Mouse (Mus musculus) limb, embryonic 13.5 days (tissue): ENCODE measurements around the gene Apex1. TPM values are rescaled to one million over a fixed set of nuclear protein-coding genes. Genes with fewer than 3 reads are reported as not detected.
"Not testable (repeated sequence)": the region's sequence is repeated elsewhere in the genome, so short reads cannot be mapped to it uniquely, and the experiment has no call there.

Experiments
- ATAC-seq: fragments of 200-750 bp; cut with Nextera tagmentation; 2 replicates; pipeline ENCODE4 v1.8.0; 2017; ENCODE audit warnings: low read depth, moderate number of reproducible peaks, moderate TSS enrichment; ENCODE audit not compliant: low FRiP score
- H3K27ac ChIP-seq: fragments of 300-500 bp; sonication (generic); 2 replicates; pipeline ENCODE4 v1.5.1; 2015; ENCODE audit warnings: inconsistent platforms, mild to moderate bottlenecking, moderate library complexity
- H3K27me3 ChIP-seq: fragments of 300-500 bp; sonication (generic); 2 replicates; pipeline ENCODE4 v1.6.1; 2015; ENCODE audit warnings: mild to moderate bottlenecking, inconsistent platforms
- H3K36me3 ChIP-seq: fragments of 300-500 bp; sonication (generic); 2 replicates; pipeline ENCODE4 v1.6.1; 2015; ENCODE audit warnings: inconsistent platforms, mild to moderate bottlenecking, moderate library complexity
- H3K4me1 ChIP-seq: fragments of 300-500 bp; sonication (generic); 2 replicates; pipeline ENCODE4 v1.6.1; 2015; ENCODE audit warnings: inconsistent platforms
- H3K4me2 ChIP-seq: fragments of 300-500 bp; sonication (generic); replicated peaks from 2 replicates; pipeline ENCODE4 v1.6.1; 2015; ENCODE audit warnings: inconsistent platforms, mild to moderate bottlenecking, moderate library complexity
- H3K4me3 ChIP-seq: fragments of 300-500 bp; sonication (generic); 2 replicates; pipeline ENCODE4 v1.5.1; 2015; ENCODE audit warnings: moderate library complexity, mild to moderate bottlenecking, inconsistent platforms
- H3K9ac ChIP-seq: fragments of 300-500 bp; sonication (generic); 2 replicates; pipeline ENCODE4 v1.6.1; 2015; ENCODE audit warnings: mild to moderate bottlenecking, inconsistent platforms
- H3K9me3 ChIP-seq: fragments of 300-500 bp; sonication (generic); 2 replicates; pipeline ENCODE4 v1.6.1; 2016; ENCODE audit warnings: inconsistent platforms
- WGBS: fragments of 180-500 bp; shearing (Covaris S2); methylation state at CpG from one replicate; pipeline ENCODE4 v1.1.7; 2015; 5-methylcytosine and 5-hydroxymethylcytosine counted together
- polyA plus RNA-seq: library from polyadenylated mRNA; unstranded; fragments of >200 nt; fragmentation: Nextera tagmentation; extraction: Ambion mirVana; gene quantifications from 2 replicates; pipeline ENCODE4 v1.2.1, GENCODE M21; 2015

Gene Apex1
- polyA plus RNA-seq, 1 experiment from 2014 or later = 286 TPM

GRCm38 (mm10) chr14:50897374-50897765 lies 27.4 kb upstream of the Apex1 start, which contains the start of gene Klhl33:
TSS of gene Klhl33 (minus strand) at chr14:50897507.
- H3K36me3 ChIP-seq = no peaks in the 10 kb centered on the region
- no peak for ATAC-seq
- H3K9me3 ChIP-seq = no peaks in the 10 kb centered on the region
- H3K4me2 ChIP-seq = peak within 1 kb of the TSS; percentile 74
- H3K4me3 ChIP-seq = peak within 1 kb of the TSS; percentile 40
- peaks cover 9% of the 10 kb centered on the region for H3K4me1 ChIP-seq
- peak within 1 kb of the TSS; percentile 55 for H3K9ac ChIP-seq
- 29% methylated on average over 7 of the region's 7 CpGs for WGBS
- no peak within 1 kb of the TSS for H3K27ac ChIP-seq
- peaks cover 52% of the 10 kb centered on the region for H3K27me3 ChIP-seq

- not testable (repeated sequence) for ATAC-seq, H3K9me3 ChIP-seq, H3K4me1 ChIP-seq, H3K4me3 ChIP-seq, H3K9ac ChIP-seq, H3K27ac ChIP-seq, H3K36me3 ChIP-seq, H3K4me2 ChIP-seq
- peaks cover 52% of the 10 kb centered on the region for H3K27me3 ChIP-seq
- 83% methylated on average over 2 of the region's 2 CpGs for WGBS
Observed at GRCm38 (mm10) chr14:50897992-50898391, 26.8 kb upstream of the Apex1 start.

DNA sequence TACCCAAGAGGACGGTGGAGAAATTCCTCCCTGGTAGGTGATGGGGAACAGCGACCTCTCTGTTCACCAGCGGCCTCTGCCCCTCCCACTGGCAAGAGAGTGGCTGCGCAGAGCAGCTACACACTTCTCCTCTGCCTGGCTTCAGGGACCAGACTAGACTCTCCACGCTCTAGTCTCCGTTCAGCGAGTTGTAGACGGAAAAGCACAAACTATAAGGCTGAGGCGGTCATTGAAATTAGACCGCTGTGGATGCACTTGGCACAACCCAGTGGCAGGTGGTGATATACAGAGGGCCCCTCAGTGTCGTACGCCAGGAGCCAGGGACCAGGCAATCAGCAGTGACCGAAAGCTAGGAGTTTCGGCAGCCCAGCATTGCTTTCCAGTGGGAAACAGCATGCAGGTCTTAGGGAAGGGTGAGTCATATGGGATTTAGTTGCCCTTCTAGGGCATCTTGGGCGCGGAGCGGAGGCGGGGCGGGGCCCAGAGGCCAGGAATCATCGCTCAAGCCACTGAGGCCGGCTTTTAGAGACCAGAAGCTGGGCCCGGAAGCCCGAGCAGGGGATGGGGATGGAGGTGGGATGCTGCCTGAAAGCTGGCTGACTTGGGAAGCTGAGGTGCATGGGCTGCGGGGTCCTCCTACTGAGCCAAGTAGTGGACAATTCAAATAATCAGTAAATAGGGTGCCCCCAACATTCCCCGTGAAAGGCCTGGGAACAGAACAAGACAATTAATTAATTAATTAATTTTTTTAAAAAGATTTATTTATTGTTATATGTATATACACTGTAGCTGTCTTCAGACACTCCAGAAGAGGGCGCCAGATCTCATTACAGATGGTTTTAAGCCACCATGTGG lies 20.6 kb upstream of the Apex1 start:
- WGBS = 4% methylated on average over 26 of the region's 26 CpGs
- peaks cover 11% of the 10 kb centered on the region for H3K27me3 ChIP-seq
- H3K27ac ChIP-seq = no peak overlapping the region
- no peaks in the 10 kb centered on the region for H3K9me3 ChIP-seq
- H3K4me2 ChIP-seq = peak overlapping the region; percentile 70
- H3K9ac ChIP-seq = peak overlapping the region; percentile 67
- no peaks in the 10 kb centered on the region for H3K36me3 ChIP-seq
- peaks cover 9% of the 10 kb centered on the region for H3K4me1 ChIP-seq
- ATAC-seq = peak; percentile 76
- peak overlapping the region; percentile 42 for H3K4me3 ChIP-seq

DNA sequence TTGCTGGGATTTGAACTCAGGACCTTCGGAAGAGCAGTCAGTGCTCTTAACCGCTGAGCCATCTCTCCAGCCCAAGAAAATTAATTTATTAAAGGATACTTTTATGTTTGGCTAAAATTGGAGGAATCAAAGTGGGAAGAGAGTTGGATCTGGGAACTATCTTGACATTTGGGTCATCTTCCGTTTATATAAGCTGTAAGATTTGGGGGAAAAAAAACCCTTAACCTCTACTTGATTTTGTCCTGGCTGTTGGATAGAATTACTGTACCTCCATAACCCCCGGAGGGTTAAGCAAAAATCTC lies 20.0 kb upstream of the Apex1 start:
- H3K9ac ChIP-seq = no peak overlapping the region
- no peak for ATAC-seq
- WGBS = 78% methylated on average over 4 of the region's 4 CpGs
- peaks cover 9% of the 10 kb centered on the region for H3K4me1 ChIP-seq
- no peaks in the 10 kb centered on the region for H3K9me3 ChIP-seq
- H3K36me3 ChIP-seq = no peaks in the 10 kb centered on the region
- peaks cover 6% of the 10 kb centered on the region for H3K27me3 ChIP-seq
- H3K4me3 ChIP-seq = no peak overlapping the region
- H3K4me2 ChIP-seq = no peak overlapping the region
- H3K27ac ChIP-seq = no peak overlapping the region

- H3K9ac ChIP-seq, H3K4me2 ChIP-seq, ATAC-seq, H3K36me3 ChIP-seq, H3K27ac ChIP-seq, H3K4me1 ChIP-seq, H3K9me3 ChIP-seq, H3K4me3 ChIP-seq, H3K27me3 ChIP-seq: not testable (repeated sequence)
Observed at GRCm38 (mm10) chr14:50905327-50905726, 19.4 kb upstream of the Apex1 start.

DNA sequence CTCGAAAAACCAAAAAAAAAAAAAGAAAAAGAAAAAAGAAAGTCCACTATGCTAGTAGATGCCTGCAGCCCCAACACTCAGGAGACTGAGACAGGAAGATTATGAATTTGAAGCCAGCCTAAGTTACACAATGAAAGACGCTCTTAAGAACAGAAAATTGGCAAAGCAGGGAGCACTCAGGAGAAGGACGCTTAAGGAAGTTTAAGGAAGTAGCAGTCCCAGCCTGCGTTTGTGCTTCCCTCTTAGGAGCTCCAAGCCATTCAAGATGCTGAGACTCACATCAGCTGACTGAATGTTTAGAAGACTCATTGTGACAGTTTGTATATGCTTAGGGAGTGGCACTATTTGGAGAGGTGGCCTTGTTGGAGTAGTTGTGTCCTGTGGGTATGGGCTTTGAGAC lies 16.6 kb upstream of the Apex1 start:
- ATAC-seq = no peak
- Histone ChIP-seq H3K27me3 (no peaks in the 10 kb centered on the region), H3K4me2 (no peak overlapping the region), H3K27ac (no peak overlapping the region), H3K9me3 (no peaks in the 10 kb centered on the region), H3K9ac (no peak overlapping the region), H3K4me3 (no peak overlapping the region), H3K4me1 (peaks cover 9% of the 10 kb centered on the region), H3K36me3 (peaks cover 20% of the 10 kb centered on the region)
- 77% methylated on average over 4 of the region's 4 CpGs for WGBS

DNA sequence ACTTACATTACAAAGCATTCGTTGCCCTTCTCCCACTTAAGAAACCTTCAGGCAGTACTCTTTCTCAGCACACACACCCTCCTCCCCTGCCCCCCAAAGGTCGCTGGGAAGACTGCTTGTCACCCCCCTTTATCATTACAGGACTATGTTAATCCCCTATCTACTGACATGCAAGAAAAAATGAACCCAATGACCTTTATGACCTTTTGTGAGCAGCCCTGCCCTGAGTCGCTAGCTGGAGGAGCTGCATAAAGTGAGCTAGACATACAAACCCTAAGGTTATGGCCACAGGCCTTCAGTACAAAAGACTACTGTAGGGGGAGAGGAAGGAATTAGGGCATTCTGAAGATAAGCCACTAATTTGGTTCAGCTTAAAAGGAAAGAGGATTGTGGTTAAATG lies 13.4 kb upstream of the Apex1 start:
- no peaks in the 10 kb centered on the region for H3K27me3 ChIP-seq
- H3K9me3 ChIP-seq = no peaks in the 10 kb centered on the region
- no peaks in the 10 kb centered on the region for H3K4me1 ChIP-seq
- no peak overlapping the region for H3K4me3 ChIP-seq
- peaks cover 49% of the 10 kb centered on the region for H3K36me3 ChIP-seq
- no peak for ATAC-seq
- H3K27ac ChIP-seq = no peak overlapping the region
- WGBS = 54% methylated on average over 3 of the region's 3 CpGs
- no peak overlapping the region for H3K4me2 ChIP-seq
- no peak overlapping the region for H3K9ac ChIP-seq

- H3K4me3 ChIP-seq = peak overlapping the region; percentile 93
- H3K9me3 ChIP-seq, ATAC-seq, H3K27me3 ChIP-seq: not testable (repeated sequence)
- WGBS = 69% methylated on average over 1 of the region's 1 CpGs
- H3K9ac ChIP-seq = peak overlapping the region; percentile 87
- H3K27ac ChIP-seq = peak overlapping the region; percentile 91; the same call in 1 of the 2 replicates
- peaks cover 50% of the 10 kb centered on the region for H3K36me3 ChIP-seq
- H3K4me1 ChIP-seq = peaks cover 20% of the 10 kb centered on the region
- peak overlapping the region; percentile 74 for H3K4me2 ChIP-seq
Observed at GRCm38 (mm10) chr14:50923437-50923836, 1.3 kb upstream of the Apex1 start.

DNA sequence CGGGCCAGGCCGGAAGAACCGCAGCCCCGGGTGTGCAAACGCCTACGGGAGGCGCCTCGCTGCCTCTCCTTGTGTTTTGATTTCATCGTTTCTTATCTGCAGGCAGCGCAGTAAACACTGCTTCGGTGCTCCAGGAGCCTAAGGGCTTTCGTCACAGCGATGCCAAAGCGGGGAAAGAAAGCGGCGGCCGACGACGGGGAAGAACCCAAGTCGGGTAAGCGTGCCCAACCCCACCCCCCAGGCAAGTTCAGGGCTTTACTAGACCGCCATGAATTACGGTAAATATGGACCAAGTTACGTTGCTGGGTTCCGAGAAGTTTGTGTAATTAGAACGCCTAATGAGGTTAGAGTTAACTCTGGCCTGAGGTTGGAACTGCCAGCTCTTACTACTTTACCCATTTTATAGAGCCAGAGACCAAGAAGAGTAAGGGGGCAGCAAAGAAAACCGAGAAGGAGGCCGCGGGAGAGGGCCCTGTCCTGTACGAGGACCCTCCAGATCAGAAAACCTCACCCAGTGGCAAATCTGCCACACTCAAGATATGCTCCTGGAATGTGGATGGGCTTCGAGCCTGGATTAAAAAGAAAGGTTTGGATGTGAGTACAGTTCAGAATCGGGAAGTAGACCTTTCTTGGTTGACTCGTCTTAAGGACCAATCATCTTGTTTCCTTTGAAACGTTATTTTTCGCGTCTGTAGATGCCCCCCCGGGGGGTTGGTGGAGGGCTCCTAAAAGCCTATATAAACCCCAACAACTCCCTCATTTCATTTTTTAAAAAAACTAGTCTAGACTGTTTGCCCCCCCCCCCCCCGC lies 548 bp downstream of the Apex1 start:
- H3K27me3 ChIP-seq = no peaks in the 10 kb centered on the region
- peaks cover 30% of the 10 kb centered on the region for H3K4me1 ChIP-seq
- H3K27ac ChIP-seq = peak overlapping the region; percentile 91
- peak overlapping the region; percentile 85 for H3K4me2 ChIP-seq
- peak overlapping the region; percentile 87 for H3K9ac ChIP-seq
- ATAC-seq = peak; percentile 42
- H3K36me3 ChIP-seq = peaks cover 45% of the 10 kb centered on the region
- under 1% methylated on average over 38 of the region's 38 CpGs for WGBS
- H3K4me3 ChIP-seq = peak overlapping the region; percentile 93
- H3K9me3 ChIP-seq = no peaks in the 10 kb centered on the region

GRCm38 (mm10) chr14:50927366-50927765 lies 2.6 kb downstream of the Apex1 start:
- Histone ChIP-seq H3K4me1 (peaks cover 38% of the 10 kb centered on the region), H3K9ac (no peak overlapping the region), H3K9me3 (no peaks in the 10 kb centered on the region), H3K4me3 (no peak overlapping the region), H3K4me2 (no peak overlapping the region), H3K27me3 (no peaks in the 10 kb centered on the region), H3K36me3 (peaks cover 37% of the 10 kb centered on the region), H3K27ac (no peak overlapping the region)
- WGBS = 67% methylated on average over 3 of the region's 3 CpGs
- ATAC-seq = no peak

DNA sequence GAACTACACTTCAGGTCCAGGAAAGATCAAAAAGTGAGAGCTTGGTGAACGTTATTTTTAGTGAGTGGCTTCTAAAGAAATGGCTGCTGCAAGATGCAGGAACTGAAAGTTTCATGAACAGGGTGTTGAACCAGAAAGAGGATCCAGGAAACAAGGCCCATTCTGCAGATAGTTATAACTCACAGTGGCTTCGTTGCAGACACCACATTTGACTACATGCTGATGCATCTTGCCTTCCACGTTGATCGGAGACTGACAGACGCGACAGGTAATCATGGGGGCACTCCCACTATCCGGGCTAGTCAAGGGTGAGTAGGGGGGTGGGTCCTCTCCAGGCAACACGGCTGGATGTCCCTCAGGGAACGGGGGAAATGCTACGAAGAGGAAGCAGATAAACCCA lies 5.2 kb downstream of the Apex1 start:
- Histone ChIP-seq H3K4me1 (peaks cover 30% of the 10 kb centered on the region), H3K27me3 (no peaks in the 10 kb centered on the region), H3K9ac (peak overlapping the region; percentile 99), H3K4me3 (peak overlapping the region; percentile 98), H3K4me2 (peak overlapping the region; percentile 89), H3K27ac (0 out of 2 replicates have a peak overlapping the region, but pooled peaks have one; percentile 76), H3K36me3 (peaks cover 37% of the 10 kb centered on the region), H3K9me3 (no peaks in the 10 kb centered on the region)
- WGBS = 13% methylated on average over 10 of the region's 10 CpGs
- ATAC-seq = no peak

GRCm38 (mm10) chr14:50930377-50930753 lies 5.6 kb downstream of the Apex1 start:
- ATAC-seq = peak; percentile 28
- peaks cover 30% of the 10 kb centered on the region for H3K4me1 ChIP-seq
- WGBS = under 1% methylated on average over 37 of the region's 38 CpGs
- peak overlapping the region; percentile 98 for H3K4me3 ChIP-seq
- H3K36me3 ChIP-seq = peaks cover 37% of the 10 kb centered on the region
- H3K27ac ChIP-seq = peak overlapping the region; percentile 76; the same call in 1 of the 2 replicates
- no peaks in the 10 kb centered on the region for H3K9me3 ChIP-seq
- peak overlapping the region; percentile 89 for H3K4me2 ChIP-seq
- no peaks in the 10 kb centered on the region for H3K27me3 ChIP-seq
- H3K9ac ChIP-seq = peak overlapping the region; percentile 99
